Mouse (Mus musculus): ENCODE data around the gene Cacna1c. TPM values are rescaled to one million over a fixed set of nuclear protein-coding genes. Genes with fewer than 3 reads are reported as not detected.
"Not testable (repeated sequence)": the region's sequence is repeated elsewhere in the genome, so short reads cannot be mapped to it uniquely, and the experiment has no call there.

Gene Cacna1c
- polyA plus RNA-seq, 1 experiment from 2014 or later: 2.3 TPM

DNA sequence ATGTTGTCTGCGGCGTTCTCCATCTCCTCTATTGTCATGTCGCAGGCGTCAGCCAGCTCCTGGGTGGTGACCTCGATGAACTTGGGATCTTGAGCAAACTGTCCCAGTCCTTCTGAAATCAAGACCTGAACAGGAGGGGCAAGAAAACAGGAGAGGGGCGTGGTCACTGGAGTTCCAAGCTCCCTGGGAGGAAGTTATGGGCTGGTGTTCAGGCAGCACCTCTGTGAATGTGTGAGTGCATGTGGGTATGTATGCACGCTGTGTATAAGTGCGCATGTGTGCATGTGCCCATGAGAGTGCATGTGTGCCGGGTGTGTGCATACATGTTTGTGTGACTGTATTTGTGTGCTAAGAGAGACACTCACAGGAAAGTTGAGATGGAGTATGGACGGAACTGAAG, 602.1 kb downstream of the Cacna1c start:
- H3K36me3 ChIP-seq (ENCODE audit: control insufficient read depth, insufficient read depth, low read length): no peaks in the 10 kb centered on the region
- H3K9ac ChIP-seq (ENCODE audit: low read depth, low read length): no peak overlapping the region
- peak overlapping the region; percentile 85 for H3K4me2 ChIP-seq
- no peaks in the 10 kb centered on the region for H3K9me3 ChIP-seq (ENCODE audit: control insufficient read depth, low read length)
- DNase-seq (ENCODE audit: low spot score): no peak
- H3K27me3 ChIP-seq (replicated peaks; ENCODE audit: control insufficient read depth, insufficient read depth, low read length): peaks cover 26% of the 10 kb centered on the region
- H3K27ac ChIP-seq (ENCODE audit: low read depth, low read length): no peak overlapping the region
- 37% methylated on average over 10 of the region's 10 CpGs for WGBS
- H3K4me1 ChIP-seq (replicated peaks; ENCODE audit: control insufficient read depth, insufficient read depth, low read length): peaks cover 6% of the 10 kb centered on the region; the same call in 1 of the 2 replicates
- no peak for ATAC-seq (replicated peaks; ENCODE audit: low FRiP score)
- H3K4me3 ChIP-seq (ENCODE audit: low read depth, low read length): peak overlapping the region; percentile 50

DNA sequence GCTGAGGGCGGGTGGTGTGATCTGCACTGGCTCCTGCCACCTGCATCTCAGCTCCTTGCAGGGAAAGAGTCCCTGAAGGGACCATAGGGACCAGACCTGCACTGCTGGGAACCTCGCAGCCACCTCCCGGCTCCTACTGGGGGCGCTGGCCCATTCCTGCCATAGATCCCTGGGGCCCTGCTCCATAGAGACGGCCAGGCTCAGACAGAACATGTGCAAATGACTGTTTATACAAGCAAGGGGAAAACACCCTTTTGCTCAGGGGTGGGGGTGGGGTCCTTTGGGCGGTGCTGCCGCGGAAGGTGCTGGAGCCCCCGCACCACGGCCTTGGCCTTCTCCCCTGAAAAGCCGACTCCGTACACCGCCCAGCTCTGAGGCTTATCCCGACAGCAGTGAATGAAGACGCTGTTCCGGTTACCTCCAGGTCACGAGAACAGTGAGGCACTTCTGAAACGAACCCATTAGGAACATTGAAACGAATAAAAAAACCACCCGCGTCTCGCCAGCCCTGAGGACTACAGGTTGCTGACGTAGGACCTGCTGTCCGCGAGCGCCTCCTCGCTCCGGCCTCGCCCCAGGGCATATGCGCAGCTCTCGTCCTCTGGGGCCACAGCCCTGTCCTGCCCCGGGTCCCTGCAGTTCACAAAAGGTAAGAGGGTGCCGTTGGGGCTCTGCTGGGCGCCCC, 602.7 kb downstream of the Cacna1c start:
- H3K36me3 ChIP-seq (ENCODE audit: control insufficient read depth, insufficient read depth, low read length): no peaks in the 10 kb centered on the region
- H3K27ac ChIP-seq (ENCODE audit: low read depth, low read length): no peak overlapping the region
- peak; percentile 51 for DNase-seq (ENCODE audit: low spot score)
- peak overlapping the region; percentile 85 for H3K4me2 ChIP-seq
- H3K27me3 ChIP-seq (replicated peaks; ENCODE audit: control insufficient read depth, insufficient read depth, low read length): peaks cover 26% of the 10 kb centered on the region
- H3K9ac ChIP-seq (ENCODE audit: low read depth, low read length): peak overlapping the region; percentile 37; the same call in 1 of the 2 replicates
- under 1% methylated on average over 34 of the region's 34 CpGs for WGBS
- no peaks in the 10 kb centered on the region for H3K9me3 ChIP-seq (ENCODE audit: control insufficient read depth, low read length)
- H3K4me1 ChIP-seq (replicated peaks; ENCODE audit: control insufficient read depth, insufficient read depth, low read length): peaks cover 6% of the 10 kb centered on the region; the same call in 1 of the 2 replicates
- peak; percentile 73 for ATAC-seq (replicated peaks; ENCODE audit: low FRiP score)
- peak overlapping the region; percentile 50 for H3K4me3 ChIP-seq (ENCODE audit: low read depth, low read length)

DNA sequence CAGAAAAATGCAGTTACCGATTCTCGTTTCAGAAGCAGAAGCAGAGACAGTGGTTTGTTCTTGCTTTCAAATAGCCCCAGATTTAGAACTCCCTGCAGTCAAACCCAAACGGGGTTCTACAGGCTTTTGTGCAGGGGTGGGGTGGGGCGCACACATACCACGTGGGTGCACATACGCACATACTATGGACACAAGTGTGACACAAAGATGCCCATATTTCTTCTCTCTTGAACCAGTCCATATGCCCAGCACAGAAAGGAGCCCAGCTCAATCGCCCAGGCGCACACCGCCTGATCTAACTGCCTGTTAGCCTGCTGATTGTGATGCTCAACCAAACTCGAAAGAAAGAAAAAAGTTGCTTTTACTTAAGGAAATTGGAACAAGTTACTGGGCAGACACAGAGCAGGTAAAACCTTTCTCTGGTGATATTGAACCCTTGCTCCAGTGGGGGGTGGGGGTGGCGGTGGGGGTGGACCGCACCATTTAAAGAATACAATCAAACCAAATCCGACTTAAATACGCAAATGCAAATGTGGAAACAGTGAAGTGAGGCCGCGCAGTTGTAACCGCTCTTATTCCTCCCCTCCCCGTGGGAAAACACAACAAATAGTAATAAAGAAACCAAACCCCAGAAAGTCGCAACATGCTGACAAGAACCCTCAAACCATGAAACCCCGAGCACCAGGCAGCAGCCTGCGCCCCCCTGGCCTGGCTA, 603.4 kb downstream of the Cacna1c start:
- DNase-seq (ENCODE audit: low spot score): no peak
- Histone ChIP-seq H3K36me3 (ENCODE audit: control insufficient read depth, insufficient read depth, low read length) (no peaks in the 10 kb centered on the region), H3K27me3 (replicated peaks; ENCODE audit: control insufficient read depth, insufficient read depth, low read length) (peaks cover 26% of the 10 kb centered on the region), H3K9me3 (ENCODE audit: control insufficient read depth, low read length) (no peaks in the 10 kb centered on the region), H3K4me3 (ENCODE audit: low read depth, low read length) (peak overlapping the region; percentile 50), H3K27ac (ENCODE audit: low read depth, low read length) (no peak overlapping the region), H3K9ac (ENCODE audit: low read depth, low read length) (no peak overlapping the region), H3K4me1 (replicated peaks; ENCODE audit: control insufficient read depth, insufficient read depth, low read length) (peaks cover 6% of the 10 kb centered on the region; the same call in 1 of the 2 replicates), H3K4me2 (peak overlapping the region; percentile 85)
- no peak for ATAC-seq (replicated peaks; ENCODE audit: low FRiP score)
- 30% methylated on average over 21 of the region's 21 CpGs for WGBS

GRCm38 (mm10) chr6:118578741-118579140, 617.5 kb downstream of the Cacna1c start:
- not testable (repeated sequence) for H3K27ac ChIP-seq (ENCODE audit: low read depth, low read length); ATAC-seq (replicated peaks; ENCODE audit: low FRiP score); H3K9me3 ChIP-seq (ENCODE audit: control insufficient read depth, low read length); DNase-seq (ENCODE audit: low spot score); H3K4me1 ChIP-seq (replicated peaks; ENCODE audit: control insufficient read depth, insufficient read depth, low read length); H3K36me3 ChIP-seq (ENCODE audit: control insufficient read depth, insufficient read depth, low read length); H3K4me2 ChIP-seq; H3K27me3 ChIP-seq (replicated peaks; ENCODE audit: control insufficient read depth, insufficient read depth, low read length); H3K9ac ChIP-seq (ENCODE audit: low read depth, low read length); H3K4me3 ChIP-seq (ENCODE audit: low read depth, low read length)
- 81% methylated on average over 4 of the region's 4 CpGs for WGBS

DNA sequence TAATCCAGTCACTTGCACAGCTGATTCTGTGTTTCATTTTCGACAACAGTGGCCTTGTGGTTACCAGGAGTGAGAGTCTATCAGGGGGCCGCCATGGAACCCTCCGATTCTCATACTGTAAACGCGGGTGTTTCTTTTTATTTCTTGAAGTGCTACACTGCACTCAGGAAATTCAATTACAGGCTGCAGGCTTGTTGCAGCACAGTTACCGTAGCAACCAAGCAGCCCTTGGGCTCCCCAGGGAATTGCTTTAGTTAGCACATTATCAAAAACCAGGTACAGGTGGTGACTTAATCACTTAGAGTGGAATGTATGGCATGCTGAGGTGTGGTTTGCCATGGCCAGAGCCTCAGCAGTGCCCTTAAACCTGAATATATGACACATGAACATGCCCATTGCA, 621.9 kb downstream of the Cacna1c start:
- no peak overlapping the region for H3K4me2 ChIP-seq
- 82% methylated on average over 6 of the region's 6 CpGs for WGBS
- no peak overlapping the region for H3K27ac ChIP-seq (ENCODE audit: low read depth, low read length)
- no peak for DNase-seq (ENCODE audit: low spot score)
- no peaks in the 10 kb centered on the region for H3K36me3 ChIP-seq (ENCODE audit: control insufficient read depth, insufficient read depth, low read length)
- no peak for ATAC-seq (replicated peaks; ENCODE audit: low FRiP score)
- no peaks in the 10 kb centered on the region for H3K9me3 ChIP-seq (ENCODE audit: control insufficient read depth, low read length)
- H3K4me1 ChIP-seq (replicated peaks; ENCODE audit: control insufficient read depth, insufficient read depth, low read length): no peaks in the 10 kb centered on the region
- no peak overlapping the region for H3K9ac ChIP-seq (ENCODE audit: low read depth, low read length)
- H3K4me3 ChIP-seq (ENCODE audit: low read depth, low read length): no peak overlapping the region
- no peaks in the 10 kb centered on the region for H3K27me3 ChIP-seq (replicated peaks; ENCODE audit: control insufficient read depth, insufficient read depth, low read length)

GRCm38 (mm10) chr6:118567816-118568215, 628.4 kb downstream of the Cacna1c start:
- Histone ChIP-seq H3K4me2 (no peak overlapping the region), H3K27ac (ENCODE audit: low read depth, low read length) (no peak overlapping the region), H3K9me3 (ENCODE audit: control insufficient read depth, low read length) (no peaks in the 10 kb centered on the region), H3K36me3 (ENCODE audit: control insufficient read depth, insufficient read depth, low read length) (no peaks in the 10 kb centered on the region), H3K9ac (ENCODE audit: low read depth, low read length) (no peak overlapping the region), H3K4me1 (replicated peaks; ENCODE audit: control insufficient read depth, insufficient read depth, low read length) (0 out of 2 replicates have a peak, but pooled peaks cover 3% of the 10 kb centered on the region), H3K27me3 (replicated peaks; ENCODE audit: control insufficient read depth, insufficient read depth, low read length) (no peaks in the 10 kb centered on the region), H3K4me3 (ENCODE audit: low read depth, low read length) (no peak overlapping the region)
- no peak for ATAC-seq (replicated peaks; ENCODE audit: low FRiP score)
- DNase-seq (ENCODE audit: low spot score): no peak
- WGBS: 82% methylated on average over 3 of the region's 3 CpGs

- Histone ChIP-seq H3K4me1 (replicated peaks; ENCODE audit: control insufficient read depth, insufficient read depth, low read length) (peaks cover 8% of the 10 kb centered on the region; the same call in 1 of the 2 replicates), H3K36me3 (ENCODE audit: control insufficient read depth, insufficient read depth, low read length) (peaks cover 4% of the 10 kb centered on the region; the same call in 1 of the 2 replicates), H3K27me3 (replicated peaks; ENCODE audit: control insufficient read depth, insufficient read depth, low read length) (no peaks in the 10 kb centered on the region), H3K27ac (ENCODE audit: low read depth, low read length) (peak within 1 kb of the TSS; percentile 76), H3K4me2 (peak within 1 kb of the TSS; percentile 90), H3K4me3 (ENCODE audit: low read depth, low read length) (peak within 1 kb of the TSS; percentile 79), H3K9ac (ENCODE audit: low read depth, low read length) (peak within 1 kb of the TSS; percentile 86), H3K9me3 (ENCODE audit: control insufficient read depth, low read length) (no peaks in the 10 kb centered on the region)
- ATAC-seq (replicated peaks; ENCODE audit: low FRiP score): peak; percentile 97
- WGBS: 5% methylated on average over 54 of the region's 54 CpGs
- peak; percentile 92 for DNase-seq (ENCODE audit: low spot score)
Observed at GRCm38 (mm10) chr6:118561745-118562609, 634.2 kb downstream of the Cacna1c start, which contains the start of gene Ankrd26. Gene Ankrd26, minus strand, starts transcription at chr6:118562226.

- H3K9me3 ChIP-seq (ENCODE audit: control insufficient read depth, low read length): no peaks in the 10 kb centered on the region
- 67% methylated on average over 8 of the region's 8 CpGs for WGBS
- H3K4me2 ChIP-seq: peak overlapping the region; percentile 90
- H3K36me3 ChIP-seq (ENCODE audit: control insufficient read depth, insufficient read depth, low read length): peaks cover 4% of the 10 kb centered on the region; the same call in 1 of the 2 replicates
- DNase-seq (ENCODE audit: low spot score): no peak
- no peaks in the 10 kb centered on the region for H3K27me3 ChIP-seq (replicated peaks; ENCODE audit: control insufficient read depth, insufficient read depth, low read length)
- peak overlapping the region; percentile 76; the same call in 1 of the 2 replicates for H3K27ac ChIP-seq (ENCODE audit: low read depth, low read length)
- peak overlapping the region; percentile 86 for H3K9ac ChIP-seq (ENCODE audit: low read depth, low read length)
- no peak for ATAC-seq (replicated peaks; ENCODE audit: low FRiP score)
- H3K4me3 ChIP-seq (ENCODE audit: low read depth, low read length): peak overlapping the region; percentile 79
- H3K4me1 ChIP-seq (replicated peaks; ENCODE audit: control insufficient read depth, insufficient read depth, low read length): peaks cover 8% of the 10 kb centered on the region; the same call in 1 of the 2 replicates
Observed at GRCm38 (mm10) chr6:118561225-118561624, 635.0 kb downstream of the Cacna1c start.
